Mouse (Mus musculus) megakaryocyte-erythroid progenitor cell, adult 5-6 weeks (primary cell): ENCODE data around the gene Zfp382. TPM values are rescaled to one million over a fixed set of nuclear protein-coding genes. Genes with fewer than 3 reads are reported as not detected.
"Not testable (repeated sequence)": the region's sequence is repeated elsewhere in the genome, so short reads cannot be mapped to it uniquely, and the experiment has no call there.

ENCODE experiments used
- ATAC-seq: replicated peaks from 2 replicates; pipeline ENCODE4 v1.8.0; 2016; ENCODE audit warnings: mild to moderate bottlenecking, inconsistent platforms; ENCODE audit not compliant: severe bottlenecking, poor library complexity, low FRiP score, low TSS enrichment
- total RNA-seq, 2 experiments: library from RNA; stranded (forward) in 1 of 2; stranded (reverse) in 1 of 2; fragments of 200-1000, 215-1000 nt in 1 of 2; fragments of >200 nt in 1 of 2; fragmentation: Nextera tagmentation in 1 of 2; gene quantifications; 2 replicates each; pipeline ENCODE4 v1.2.3; 2014 to 2017

The Zfp382 gene
- total RNA-seq, 2 experiments from 2014 or later: 1.6 to 2.8 TPM

- ATAC-seq: no peak
Measured at GRCm38 (mm10) chr7:30143170-30143554, 21.4 kb downstream of the Zfp382 start.

- peak; percentile 51 for ATAC-seq
Measured at GRCm38 (mm10) chr7:30143555-30144209, 21.9 kb downstream of the Zfp382 start.

- ATAC-seq: no peak
Measured at GRCm38 (mm10) chr7:30147011-30147410, 25.3 kb downstream of the Zfp382 start.

GRCm38 (mm10) chr7:30154040-30154439, 32.3 kb downstream of the Zfp382 start:
- ATAC-seq: no peak

- ATAC-seq: no peak
Measured at GRCm38 (mm10) chr7:30155507-30155906, 33.8 kb downstream of the Zfp382 start.

GRCm38 (mm10) chr7:30163113-30163512, 41.4 kb downstream of the Zfp382 start:
- no peak for ATAC-seq

- ATAC-seq: no peak
Measured at GRCm38 (mm10) chr7:30164745-30165144, 43.0 kb downstream of the Zfp382 start.

GRCm38 (mm10) chr7:30168914-30169582, 47.3 kb downstream of the Zfp382 start:
- ATAC-seq: peak; percentile 35

- ATAC-seq: peak; percentile 97
Measured at GRCm38 (mm10) chr7:30169583-30170282, 48.0 kb downstream of the Zfp382 start, which contains the start of gene Zfp146. TSS of gene Zfp146 (minus strand) at chr7:30169750.

- peak; percentile 23 for ATAC-seq
Measured at GRCm38 (mm10) chr7:30170283-30170951, 48.7 kb downstream of the Zfp382 start.

GRCm38 (mm10) chr7:30176474-30176873, 54.7 kb downstream of the Zfp382 start:
- ATAC-seq: no peak

GRCm38 (mm10) chr7:30178256-30178655, 56.5 kb downstream of the Zfp382 start:
- ATAC-seq: no peak

GRCm38 (mm10) chr7:30181308-30181707, 59.6 kb downstream of the Zfp382 start:
- ATAC-seq: peak; percentile 52

- ATAC-seq: not testable (repeated sequence)
Measured at GRCm38 (mm10) chr7:30181929-30182328, 60.2 kb downstream of the Zfp382 start.

GRCm38 (mm10) chr7:30183189-30183588, 61.4 kb downstream of the Zfp382 start:
- not testable (repeated sequence) for ATAC-seq

GRCm38 (mm10) chr7:30183879-30184289, 62.1 kb downstream of the Zfp382 start, which contains the start of gene Cox7a1:
TSS of gene Cox7a1 (plus strand) at chr7:30184144.
- peak; percentile 93 for ATAC-seq
